Mouse (Mus musculus): ENCODE results near the gene Hspe1. TPM values are rescaled to one million over a fixed set of nuclear protein-coding genes. Genes with fewer than 3 reads are reported as not detected.
"Not testable (repeated sequence)": the region's sequence is repeated elsewhere in the genome, so short reads cannot be mapped to it uniquely, and the experiment has no call there.

The Hspe1 gene
- total RNA-seq, 2 experiments from 2014 or later = 103 to 106 TPM

DNA sequence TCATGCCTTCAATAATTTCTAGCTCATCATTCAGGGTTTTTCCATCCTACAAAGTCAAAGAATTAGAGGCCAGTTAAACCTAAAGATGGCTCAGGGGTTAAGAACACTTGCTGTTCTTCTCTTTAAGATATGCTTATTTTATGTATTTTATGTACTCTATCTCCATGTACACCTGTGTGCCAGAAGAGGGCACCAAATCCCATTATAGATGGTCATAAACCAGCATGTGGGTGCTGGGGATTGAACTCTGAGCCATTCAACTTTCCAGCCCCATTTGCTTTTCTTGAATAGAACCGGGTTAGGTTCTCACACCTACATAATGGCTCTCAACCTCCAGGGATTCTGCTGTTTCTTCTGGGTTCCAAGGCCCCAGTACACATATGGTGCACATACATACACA lies 5.8 kb upstream of the Hspe1 start:
- DNase-seq (ENCODE audit: low spot score in 2 of 2) = no peak

DNA sequence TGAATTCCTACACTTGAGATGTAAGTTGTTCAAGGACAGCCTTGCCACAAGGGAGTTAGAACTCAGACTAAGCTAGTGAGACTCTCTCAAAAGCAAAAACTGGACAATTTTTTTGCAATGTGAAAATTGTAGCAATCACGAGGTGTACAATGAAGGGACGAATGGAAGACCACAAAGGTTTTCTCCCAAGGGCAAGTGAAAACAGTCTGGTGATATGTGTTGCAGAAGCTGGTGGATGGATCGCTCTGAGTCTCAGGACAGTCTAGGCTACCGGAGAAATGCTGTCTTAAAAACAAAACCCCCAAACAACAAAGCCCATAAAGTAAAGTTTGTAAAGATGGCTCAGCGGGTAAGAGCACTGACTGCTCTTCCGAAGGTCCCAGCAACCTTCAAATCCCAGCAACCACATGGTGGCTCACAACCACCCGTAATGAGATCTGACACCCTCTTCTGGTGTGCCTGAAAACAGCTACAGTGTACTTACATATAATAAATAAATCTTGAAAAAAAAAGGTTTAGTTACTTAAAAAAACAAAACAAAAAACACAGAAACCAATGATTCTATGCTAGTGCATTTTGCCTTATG lies 2.1 kb upstream of the Hspe1 start:
- DNase-seq (ENCODE audit: low spot score in 2 of 2) = no peak

DNA sequence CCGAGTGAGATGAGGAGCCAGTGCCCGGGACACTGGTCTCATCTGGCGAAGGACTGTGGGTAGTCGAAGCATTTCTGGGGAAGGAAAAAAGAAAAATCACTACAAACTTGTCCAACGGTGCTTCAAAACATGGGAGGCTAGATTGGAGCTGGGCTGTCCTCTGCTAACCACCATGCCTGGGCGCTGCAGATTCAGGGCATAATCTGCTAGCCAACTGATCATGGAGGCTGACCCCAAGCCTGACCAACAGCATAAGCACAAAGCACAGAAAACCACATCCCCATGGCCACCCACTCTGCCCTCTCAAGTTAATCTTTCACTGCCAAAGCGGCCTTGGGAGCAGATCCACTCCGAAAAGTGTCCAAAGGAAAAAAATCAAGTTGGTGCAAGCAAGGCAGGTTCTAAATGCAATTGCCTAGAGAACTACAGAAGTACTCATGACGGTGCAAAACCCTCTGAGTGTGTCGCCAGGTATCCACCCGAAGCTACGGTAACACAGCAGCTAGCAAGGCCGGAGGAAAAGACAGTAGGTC lies 998 bp upstream of the Hspe1 start:
- peak; percentile 15 to 21 for DNase-seq (ENCODE audit: low spot score in 2 of 2)

DNA sequence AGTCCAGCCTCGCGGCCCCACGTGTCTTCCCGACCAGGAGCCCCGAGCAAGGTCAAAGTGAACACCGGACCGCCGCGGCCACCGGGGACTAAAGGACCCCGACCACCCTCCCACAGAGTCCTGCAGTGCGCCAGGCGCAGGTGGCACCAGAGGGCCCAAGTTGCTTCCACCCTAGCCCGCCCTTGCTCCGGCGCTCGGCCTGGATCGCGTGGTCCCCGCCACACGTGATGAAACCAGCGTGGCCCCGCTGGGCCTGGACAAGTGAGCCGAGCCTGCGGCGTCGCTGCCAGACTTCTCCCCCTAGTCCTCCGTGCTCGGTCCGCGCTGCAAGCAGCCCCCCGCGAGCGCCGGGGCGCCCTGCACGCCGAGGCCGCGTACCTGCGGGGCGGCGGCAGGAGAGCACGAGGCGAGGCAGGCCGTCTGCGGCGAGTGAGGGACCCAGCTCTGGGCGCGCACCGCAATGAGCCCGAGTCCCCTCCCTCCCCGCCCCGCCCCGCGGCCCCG lies 479 bp upstream of the Hspe1 start:
- DNase-seq (ENCODE audit: low spot score in 2 of 2) = peak in 1 of 2 experiments; percentile 70

DNA sequence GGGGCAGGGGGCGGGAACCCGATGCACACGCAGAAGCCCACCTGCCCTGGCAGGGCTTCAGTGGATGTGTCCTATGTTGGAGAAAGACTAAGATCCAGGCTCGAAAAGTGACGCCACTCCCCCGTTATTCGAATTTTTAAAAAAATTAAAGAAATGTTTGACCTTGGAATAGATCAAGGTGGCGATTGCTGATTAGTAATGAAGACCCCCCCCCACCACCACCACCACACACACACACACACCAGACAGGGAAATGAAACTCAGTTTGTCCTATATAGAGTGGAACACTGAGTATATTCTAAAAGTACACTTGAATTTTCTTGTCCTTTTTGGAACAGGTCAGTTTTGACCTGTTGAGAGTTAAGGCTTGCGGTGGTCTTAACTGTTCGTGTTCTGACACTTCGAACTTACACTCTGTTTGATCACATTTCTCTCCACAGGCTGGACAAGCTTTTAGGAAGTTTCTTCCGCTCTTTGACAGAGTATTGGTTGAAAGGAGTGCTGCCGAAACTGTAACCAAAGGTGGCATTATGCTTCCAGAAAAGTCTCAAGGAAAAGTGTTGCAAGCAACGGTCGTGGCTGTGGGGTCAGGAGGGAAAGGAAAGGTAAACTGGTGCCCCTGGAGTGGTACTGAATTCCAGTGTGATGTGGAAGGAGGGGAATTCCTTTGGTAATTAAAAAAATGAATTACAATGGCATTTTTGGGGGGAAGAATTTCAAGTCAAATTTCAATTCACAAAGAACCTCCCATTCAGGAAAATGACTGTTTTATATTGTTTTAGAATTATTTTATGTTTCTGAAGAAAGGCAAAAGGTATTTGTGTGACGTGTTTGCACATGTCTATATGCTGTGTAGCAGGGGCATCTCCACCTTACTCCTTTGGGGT lies 922 bp downstream of the Hspe1 start:
- no peak for DNase-seq (ENCODE audit: low spot score in 2 of 2)

DNA sequence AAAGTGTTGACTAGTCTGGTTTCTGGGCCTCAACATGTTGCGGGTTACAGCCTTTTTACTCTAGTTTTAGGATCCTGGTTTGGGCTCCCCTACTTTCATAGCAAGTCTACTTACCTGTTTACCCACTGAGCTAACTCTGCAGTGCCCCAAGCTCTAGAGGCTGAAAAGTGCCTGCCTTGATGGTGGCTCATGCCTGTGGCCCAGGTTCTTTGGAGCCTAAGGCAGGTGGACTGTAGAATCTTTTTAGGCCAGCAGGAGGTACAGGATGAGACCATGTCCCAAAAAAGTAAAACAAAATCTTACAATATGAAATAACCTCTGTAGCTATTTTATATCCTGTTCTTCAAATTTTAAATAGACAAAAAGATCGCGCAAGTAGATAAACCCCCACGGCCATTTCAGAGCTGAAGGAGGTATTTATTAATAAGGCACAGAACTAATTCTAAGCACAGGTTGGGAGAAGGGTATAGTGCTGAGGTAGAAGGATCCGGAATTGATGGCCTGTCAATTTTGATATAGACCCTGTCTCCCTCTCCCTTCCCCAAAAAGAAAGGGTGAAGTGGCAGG lies 1.6 kb downstream of the Hspe1 start:
- no peak for DNase-seq (ENCODE audit: low spot score in 2 of 2)

DNA sequence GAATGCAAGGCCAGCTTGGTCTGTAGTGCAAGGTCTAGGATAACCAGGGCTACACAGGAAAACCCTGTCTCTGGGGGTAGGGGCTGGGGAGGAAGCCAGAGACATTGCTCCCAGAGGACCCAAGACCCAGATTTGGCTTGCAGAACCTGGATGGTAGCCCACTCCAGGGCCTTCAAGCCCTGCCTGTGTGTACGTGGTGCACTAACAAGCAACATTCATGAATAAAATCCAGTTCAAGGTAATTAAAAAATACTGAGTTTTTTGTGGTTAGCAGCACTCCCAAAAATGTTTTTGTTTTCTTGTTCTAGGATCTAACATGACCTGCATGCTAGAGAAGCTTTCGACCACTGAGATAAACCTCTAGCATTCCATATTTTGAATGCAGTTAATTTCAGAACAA lies 4.1 kb downstream of the Hspe1 start:
- DNase-seq (ENCODE audit: low spot score in 2 of 2) = no peak

DNA sequence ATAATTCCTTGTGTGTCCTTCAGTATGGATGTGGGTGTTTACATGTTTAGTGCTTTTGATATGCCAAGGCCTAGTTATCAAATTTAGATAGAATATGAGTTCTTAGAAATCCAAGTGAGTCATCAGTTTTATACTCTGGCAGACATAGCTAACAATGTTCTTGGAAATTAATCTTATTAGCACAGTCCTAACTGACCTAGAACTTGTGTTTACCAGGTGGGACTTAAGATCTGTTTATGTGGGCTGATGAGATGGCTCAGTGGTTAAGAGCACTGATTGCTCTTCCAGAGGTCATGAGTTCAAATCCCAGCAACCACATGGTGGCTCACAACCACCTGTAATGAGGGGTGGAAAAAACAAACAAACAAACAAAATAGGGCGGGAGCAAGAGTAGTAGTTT lies 4.5 kb downstream of the Hspe1 start:
- DNase-seq (ENCODE audit: low spot score in 2 of 2) = no peak

DNA sequence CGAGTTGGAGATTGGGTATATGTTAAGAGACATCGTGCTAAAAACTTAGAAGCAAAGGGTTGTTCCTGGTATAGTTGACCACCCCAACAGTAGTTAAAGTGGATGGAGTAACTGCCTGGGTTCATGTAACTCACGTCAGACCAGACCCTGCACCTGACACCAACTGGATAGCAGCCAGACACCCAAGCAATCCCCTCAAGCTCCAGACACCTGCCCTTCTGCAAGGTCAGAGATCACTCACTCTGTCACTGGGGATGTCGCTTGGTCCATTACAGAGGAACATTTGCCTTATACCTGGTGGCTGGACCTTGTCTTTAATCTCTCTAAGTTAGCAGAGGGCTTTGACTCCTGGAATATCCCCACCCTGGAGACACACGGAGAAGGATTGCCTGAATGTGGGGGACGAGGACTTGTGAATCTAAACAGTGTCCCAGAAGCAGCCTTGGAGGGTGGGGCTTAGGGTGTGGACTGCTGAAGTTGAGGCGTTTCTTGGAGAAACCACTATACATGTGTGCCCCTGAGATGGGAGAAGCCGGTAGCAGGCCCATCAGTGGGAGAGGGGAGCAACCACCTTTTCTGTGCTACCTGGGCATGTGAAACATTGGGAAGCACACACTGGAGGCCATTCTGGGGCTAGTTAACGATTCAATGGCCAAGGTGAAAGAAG lies 19.1 kb downstream of the Hspe1 start:
- DNase-seq (ENCODE audit: low spot score in 2 of 2) = no peak

DNA sequence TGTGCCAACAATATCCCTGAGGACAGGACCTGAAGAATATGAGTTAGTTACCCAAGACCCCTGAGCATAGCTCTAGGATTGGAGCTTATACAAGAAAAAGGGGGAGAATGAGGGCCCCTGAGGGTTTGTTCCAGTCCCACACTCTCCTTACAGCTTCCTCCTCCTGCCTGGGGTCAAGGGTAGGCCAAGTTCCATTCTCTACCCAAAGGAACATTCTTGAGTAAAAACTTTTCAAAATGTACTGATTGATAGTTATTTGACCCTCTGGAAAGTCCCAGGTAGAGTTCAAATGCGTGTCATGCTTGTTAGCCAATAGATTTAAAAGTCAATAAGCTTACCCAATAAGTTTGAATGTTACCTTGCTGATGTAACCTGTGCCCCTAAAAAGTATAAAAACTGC lies 19.7 kb downstream of the Hspe1 start:
- DNase-seq (ENCODE audit: low spot score in 2 of 2) = no peak

DNA sequence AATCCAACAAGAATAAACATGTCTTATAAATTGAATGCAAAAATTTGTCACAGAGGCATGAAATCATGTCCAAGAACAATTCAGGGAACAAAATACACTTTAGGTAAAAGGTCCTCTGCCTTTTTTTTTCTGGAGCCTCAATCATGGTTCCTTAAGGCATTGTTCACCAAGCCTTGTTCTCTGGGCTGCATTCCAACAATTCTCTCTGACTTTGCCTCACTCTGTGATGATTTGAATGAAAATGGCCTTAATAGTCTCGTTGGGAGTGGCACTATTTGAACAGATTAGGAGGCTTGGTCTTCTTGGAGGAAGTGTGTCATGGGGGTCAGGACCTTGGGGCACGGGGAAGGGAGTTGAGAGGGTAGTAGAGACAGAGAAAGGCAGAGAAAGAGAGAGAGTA lies 20.5 kb downstream of the Hspe1 start:
- no peak for DNase-seq (ENCODE audit: low spot score in 2 of 2)

DNA sequence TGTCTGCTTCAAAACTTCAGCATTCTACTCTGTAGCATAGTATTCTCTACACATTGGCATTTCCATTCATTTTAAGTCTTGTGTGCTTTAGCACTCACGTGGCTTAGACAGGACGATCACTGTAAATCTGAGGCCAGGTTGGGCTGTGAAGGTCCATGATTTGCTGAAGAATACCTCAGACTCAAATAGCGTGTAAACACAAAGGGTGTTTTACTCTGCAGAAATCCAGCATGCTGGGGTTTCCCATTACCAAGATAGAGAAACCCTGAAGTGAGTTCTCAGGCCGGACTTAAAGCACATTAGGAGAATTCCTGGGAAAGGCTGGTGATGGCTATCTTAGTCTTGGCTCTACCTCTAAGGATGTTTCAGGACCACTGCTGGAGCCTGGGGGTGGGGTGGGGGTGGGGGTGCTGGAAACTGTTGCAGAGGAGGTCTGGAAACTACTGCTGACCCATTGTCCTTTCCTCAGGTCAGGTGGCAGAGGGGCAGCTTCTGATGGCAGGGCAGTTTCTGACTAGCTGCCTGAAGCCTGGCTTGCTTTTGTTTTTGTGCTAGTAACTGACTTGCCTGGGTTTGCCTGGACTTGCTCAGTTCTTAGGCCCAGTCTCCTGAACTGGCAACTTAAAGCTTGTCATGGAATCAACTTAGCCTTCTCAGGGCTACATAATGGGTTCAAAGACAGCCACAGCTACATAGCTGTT lies 21.3 kb downstream of the Hspe1 start:
- DNase-seq (ENCODE audit: low spot score in 2 of 2) = no peak

DNA sequence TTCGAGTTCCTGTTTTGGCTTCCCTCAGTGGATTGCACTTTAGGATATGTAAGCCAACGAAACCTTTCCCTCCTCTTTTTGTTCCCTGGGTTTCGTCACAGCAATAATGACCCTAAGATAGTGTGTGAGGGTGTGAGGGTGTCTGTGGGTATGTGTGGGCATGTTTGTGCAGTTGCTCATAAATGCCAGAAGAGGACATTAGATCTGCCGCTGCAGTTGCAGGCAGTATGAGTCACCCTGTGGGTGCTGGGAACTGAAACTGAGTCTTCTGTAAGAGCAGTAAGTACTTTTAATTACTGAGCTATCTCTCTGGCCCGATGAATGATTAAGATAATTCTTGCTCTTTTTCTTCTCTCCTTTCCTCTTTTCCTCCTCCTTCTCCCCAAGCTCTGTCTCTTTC lies 35.1 kb downstream of the Hspe1 start:
- no peak for DNase-seq (ENCODE audit: low spot score in 2 of 2)

DNA sequence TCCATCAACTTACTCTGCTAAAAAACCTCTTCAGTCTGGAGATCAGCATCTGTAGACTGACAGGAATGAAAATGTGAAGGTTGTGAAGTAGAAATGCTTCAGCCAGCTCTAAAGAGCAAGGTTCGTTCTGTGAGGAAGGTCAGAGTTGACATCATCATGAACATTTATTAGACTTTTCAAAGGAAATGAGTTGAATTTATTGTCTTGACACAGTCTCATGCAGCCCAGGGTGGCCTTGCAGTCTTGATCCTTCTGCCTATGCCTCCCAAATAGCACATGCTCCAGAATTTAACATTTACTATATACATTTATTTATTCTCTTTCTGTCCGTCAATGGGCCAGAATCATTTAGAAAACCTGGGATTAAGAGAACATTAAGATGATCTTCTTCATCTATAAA lies 35.6 kb downstream of the Hspe1 start:
- no peak for DNase-seq (ENCODE audit: low spot score in 2 of 2)

DNA sequence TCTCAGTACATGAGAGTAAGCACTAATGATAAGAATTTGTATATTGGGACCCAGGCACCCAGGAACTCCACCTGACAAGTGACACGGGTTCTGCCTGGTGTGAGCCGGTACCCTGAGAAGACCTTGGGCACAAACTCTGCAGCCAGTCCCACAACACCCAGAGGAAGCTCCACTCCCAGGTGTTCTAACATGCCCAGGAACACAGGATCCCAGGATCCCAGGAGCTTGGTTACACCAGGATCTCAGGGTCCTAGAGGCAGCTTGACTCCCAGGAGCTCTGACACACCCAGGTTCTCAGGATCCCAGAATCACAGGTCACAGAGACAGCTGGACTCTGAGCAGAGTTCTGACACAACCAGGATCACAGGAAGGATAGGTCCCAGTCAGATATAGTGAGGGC lies 36.2 kb downstream of the Hspe1 start:
- not testable (repeated sequence) for DNase-seq (ENCODE audit: low spot score in 2 of 2)

DNA sequence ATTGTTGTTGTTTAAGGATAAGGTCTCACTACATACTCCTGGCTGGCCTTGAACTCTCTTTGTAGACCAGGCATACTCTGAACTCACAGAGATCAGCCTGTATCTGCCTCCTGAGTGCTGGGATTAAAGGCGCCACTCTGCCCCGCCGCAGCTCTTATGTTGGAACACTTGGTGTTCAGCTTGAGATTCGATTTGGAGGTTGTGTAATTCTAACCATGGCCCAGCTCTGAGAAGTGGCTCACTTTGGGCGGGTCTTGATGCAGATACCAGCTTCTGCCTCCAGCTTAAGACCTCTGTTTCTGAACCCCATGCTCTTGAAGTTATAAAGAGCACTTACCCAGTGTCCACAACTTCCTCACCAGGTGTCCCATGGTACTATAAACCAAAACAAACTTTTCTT lies 41.8 kb downstream of the Hspe1 start:
- DNase-seq (ENCODE audit: low spot score in 2 of 2) = no peak

DNA sequence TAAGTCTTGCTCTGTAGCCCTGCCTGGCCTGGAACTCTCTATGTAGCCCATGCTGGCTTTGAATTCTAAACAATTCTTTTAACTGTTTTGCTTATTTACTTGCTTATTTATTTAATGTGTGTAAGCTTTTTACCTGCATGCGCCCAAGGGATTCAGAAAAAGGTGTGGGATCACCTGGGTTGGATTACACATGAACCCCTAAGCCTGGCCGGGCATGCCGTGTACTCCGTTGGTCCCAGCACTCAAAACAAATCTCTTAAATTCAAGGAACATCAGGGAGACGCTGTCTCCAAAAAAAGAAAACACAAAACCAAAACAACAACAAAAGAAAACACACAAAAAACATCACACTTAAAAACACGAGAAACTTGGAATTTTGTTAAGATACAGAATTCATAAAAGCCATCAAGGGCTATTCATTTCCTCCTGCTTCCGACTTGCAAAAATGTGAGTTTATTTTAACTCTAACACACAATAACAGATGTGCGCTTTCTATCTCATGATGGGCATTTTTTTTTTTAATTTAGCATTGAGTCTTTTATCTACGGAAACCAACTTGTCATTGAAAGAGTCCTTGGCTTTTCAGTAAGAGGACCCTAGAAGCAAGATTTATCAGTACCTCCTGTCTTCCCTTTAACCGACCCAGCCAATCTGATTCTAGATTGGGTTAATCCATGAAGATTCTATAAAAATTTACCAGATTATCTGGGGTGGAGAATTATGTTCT lies 42.4 kb downstream of the Hspe1 start:
- no peak for DNase-seq (ENCODE audit: low spot score in 2 of 2)

DNA sequence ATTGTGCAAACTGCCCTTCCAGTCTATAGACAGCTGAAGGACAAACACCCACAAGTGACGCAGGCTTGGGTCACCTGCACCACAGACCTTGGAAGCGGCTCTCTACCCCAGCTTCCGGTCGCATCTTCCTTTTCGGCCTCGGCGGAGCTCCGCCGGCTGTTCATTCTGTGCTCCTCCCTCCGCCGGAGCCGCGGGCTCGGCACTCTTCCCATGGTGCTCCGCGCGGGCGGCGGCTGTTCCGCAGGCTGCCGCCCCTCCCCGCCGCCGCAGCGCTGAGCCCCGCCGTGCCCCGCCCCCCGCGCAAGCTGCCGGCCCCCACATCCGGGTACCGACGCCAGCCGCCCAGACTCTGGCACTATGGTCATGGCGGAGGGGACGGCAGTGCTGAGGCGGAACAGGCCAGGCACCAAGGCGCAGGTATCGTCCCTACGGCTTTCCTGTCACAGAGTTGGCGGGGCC lies 43.0 kb downstream of the Hspe1 start, which contains the start of gene Mob4:
Gene Mob4 (plus strand): TSS at position 289 of the 459 bp plus-strand sequence.
- DNase-seq (ENCODE audit: low spot score in 2 of 2) = peak; percentile 95 to 96

DNA sequence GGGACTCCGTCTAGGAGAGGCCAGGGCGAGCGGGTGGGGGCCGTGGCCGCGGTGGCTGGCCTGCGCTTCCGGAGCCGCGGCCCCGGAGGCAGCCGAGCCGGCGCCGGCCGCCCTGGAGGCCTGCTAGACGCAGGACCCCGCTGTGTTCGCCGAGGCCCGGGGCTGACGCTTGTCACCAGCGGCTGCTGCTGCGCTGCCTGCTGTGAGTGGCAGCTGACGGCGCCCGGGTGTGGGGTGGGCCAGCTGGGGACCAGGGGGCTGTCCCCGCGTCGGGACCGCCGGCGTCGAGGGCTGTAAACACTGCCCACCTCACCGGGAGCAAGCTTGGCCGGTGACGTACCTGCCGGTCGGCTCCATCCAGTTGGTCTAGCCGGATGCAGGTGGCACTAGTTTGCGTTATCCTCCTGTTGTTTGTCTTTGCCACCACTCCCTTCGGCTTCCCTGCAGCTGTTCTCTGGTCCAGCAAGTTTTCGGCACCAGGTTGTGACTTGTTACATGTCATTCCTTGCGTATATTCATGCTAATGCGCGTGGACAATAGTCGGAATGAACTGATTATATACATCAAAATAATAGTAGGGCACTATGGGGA lies 43.6 kb downstream of the Hspe1 start:
- no peak for DNase-seq (ENCODE audit: low spot score in 2 of 2)

DNA sequence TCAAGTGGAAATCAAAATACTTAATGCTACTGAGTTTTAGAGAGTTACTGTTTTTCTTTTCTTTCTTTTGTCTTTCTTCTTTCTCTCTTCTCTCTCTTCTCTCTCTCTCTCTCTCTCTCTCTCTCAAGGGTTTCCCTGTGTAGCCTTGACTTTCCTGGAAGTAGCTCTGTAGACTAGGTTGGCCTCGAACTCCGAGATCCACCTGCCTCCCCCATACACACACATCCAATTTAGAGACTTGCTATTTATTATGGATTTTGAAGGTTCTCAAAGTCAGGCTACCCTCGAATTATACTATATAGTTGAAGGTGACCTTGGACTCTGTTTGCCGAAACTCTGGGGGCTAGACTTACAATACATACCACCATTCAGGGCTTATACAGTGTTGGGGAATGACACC lies 44.4 kb downstream of the Hspe1 start:
- no peak for DNase-seq (ENCODE audit: low spot score in 2 of 2)
